12 mouse cellular contexts compared by ENCODE assay signal in the genomic region with DNA sequence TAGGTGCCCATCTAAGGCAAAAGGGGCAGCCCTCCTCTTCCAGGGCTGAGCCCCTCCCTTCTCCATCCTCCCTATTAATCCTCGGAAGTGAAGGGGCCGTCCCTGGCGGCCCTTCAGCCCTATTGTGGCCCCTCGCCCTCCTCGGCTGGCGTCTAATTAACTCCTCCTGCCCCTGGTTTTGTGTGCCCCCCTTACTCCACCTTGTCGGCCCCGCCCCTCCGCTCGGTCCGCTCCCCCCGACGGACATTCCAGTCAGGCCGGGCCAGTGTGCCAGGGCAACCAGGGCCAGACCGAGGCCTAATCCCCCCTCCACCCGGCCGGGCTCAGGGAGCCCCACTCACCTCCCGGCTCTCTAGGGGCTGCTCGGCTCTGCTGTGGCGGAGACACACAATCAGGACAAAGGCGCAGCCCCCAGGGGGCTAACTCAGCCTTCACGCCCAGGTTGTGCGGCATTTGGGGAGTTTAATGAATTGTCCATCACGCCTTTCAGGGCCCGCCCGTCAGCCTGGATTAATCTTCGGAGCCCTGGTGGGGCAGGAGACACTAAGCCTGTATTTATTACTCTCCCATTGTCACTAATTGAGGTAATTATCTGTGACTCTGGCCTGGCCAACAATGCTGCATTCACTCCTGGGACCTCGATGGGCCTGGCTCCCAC. TPM values are rescaled to one million over a fixed set of nuclear protein-coding genes. Genes with fewer than 3 reads are reported as not detected.
A peak's percentile ranks its signal among the peaks of the same experiment; 100 is the strongest.
DNase-seq lines count a peak whose midpoint lies in the region; ATAC-seq lines count a peak whose summit lies in the region.
"Had no signal": no experiment of that assay in that cellular context is flagged by ENCODE, and none has a peak within 500 bp of the region (broad histone marks: within the 10 kb centered on the region; RNA-seq: fewer than 3 reads in every experiment).

No protein-coding gene starts in this region.

- DNase-seq in left cerebral cortex, postnatal 4 days, result peak; percentile 39
- DNase-seq in left cerebral cortex, adult 8-10 months (ENCODE audit: low spot score in 2 of 2), result no peak
- peak; percentile 98 for DNase-seq in midbrain, embryonic 10.5 days (ENCODE audit: low spot score)
- DNase-seq in retina, postnatal 1 day, result peak; percentile 90
- DNase-seq in cerebellum, postnatal 14 days, result no peak
- no peak for DNase-seq in liver
- no peak for DNase-seq in cerebellum, adult 8-10 months
- DNase-seq: layer of hippocampus, postnatal 36 days had no signal

- H3K9me3 ChIP-seq in forebrain, embryonic 16.5 days (ENCODE audit: control insufficient read depth, low read length), result no peaks in the 10 kb centered on the region
- no peaks in the 10 kb centered on the region for H3K9me3 ChIP-seq in midbrain, embryonic 10.5 days (replicated peaks)

- H3K36me3 ChIP-seq in forebrain, embryonic 16.5 days (ENCODE audit: control insufficient read depth, insufficient read depth), result no peaks in the 10 kb centered on the region
- H3K36me3 ChIP-seq in midbrain, embryonic 10.5 days, result no peaks in the 10 kb centered on the region

- intact Hi-C loops in left cerebral cortex, postnatal 4 days (cut with DNase I), result loop anchor here (5.0 to 10.0 kb wide), 2 partner anchors 136 to 223 kb away; partner anchors contain the start of genes 4930415O20Rik, Ccnt1 and Ddx23

- no peak overlapping the region for H3K4me3 ChIP-seq in forebrain, embryonic 16.5 days (replicated peaks; ENCODE audit: low read length)
- H3K4me3 ChIP-seq in midbrain, embryonic 10.5 days, result peak overlapping the region; percentile 39
- H3K4me3 ChIP-seq: myocyte had no signal

- peaks cover 13% of the 10 kb centered on the region for H3K4me1 ChIP-seq in forebrain, embryonic 16.5 days (replicated peaks; ENCODE audit: control insufficient read depth, insufficient read depth, low read length)
- H3K4me1 ChIP-seq in midbrain, embryonic 10.5 days, result peaks cover 70% of the 10 kb centered on the region

- H3K4me2 ChIP-seq in forebrain, embryonic 16.5 days (ENCODE audit: low read length), result no peak overlapping the region
- H3K4me2 ChIP-seq: lung, embryonic 14.5 days had no signal

- WGBS in forebrain, embryonic 16.5 days, result under 1% methylated on average over 28 of the region's 28 CpGs
- WGBS in midbrain, embryonic 10.5 days, result 1% methylated on average over 28 of the region's 28 CpGs

- peaks cover 92% of the 10 kb centered on the region for H3K27me3 ChIP-seq in forebrain, embryonic 16.5 days (replicated peaks; ENCODE audit: control insufficient read depth, insufficient read depth, low read length)
- H3K27me3 ChIP-seq in midbrain, embryonic 10.5 days (ENCODE audit: low read depth, poor library complexity, severe bottlenecking), result peaks cover 100% of the 10 kb centered on the region

- H3K27ac ChIP-seq in forebrain, embryonic 16.5 days (ENCODE audit: low read length), result no peak overlapping the region
- peak overlapping the region; percentile 76 for H3K27ac ChIP-seq in midbrain, embryonic 10.5 days (replicated peaks)

- ATAC-seq in forebrain, embryonic 16.5 days, result peak; percentile 83

- no peak overlapping the region for H3K9ac ChIP-seq in forebrain, embryonic 16.5 days (replicated peaks; ENCODE audit: low read depth, low read length)
- H3K9ac ChIP-seq: lung, embryonic 14.5 days had no signal

RNA-seq across cellular contexts. Expression of gene Wnt1, which starts 8.3 kb away (rescaled TPM):
- not detected for total RNA-seq in left cerebral cortex, postnatal 4 days (2021)
- under 1 TPM in 1 of 4 experiments, not detected in 3; 0.26 TPM for total RNA-seq in left cerebral cortex, adult 8-10 months (2022)
- polyA plus RNA-seq in forebrain, embryonic 16.5 days (2015; fragmentation: Nextera tagmentation; extraction: Ambion mirVana), result 0.10 and 0.42 TPM in 2 replicates
- polyA plus RNA-seq in midbrain, embryonic 10.5 days (2016; fragmentation: Nextera tagmentation; extraction: Ambion mirVana), result 22.0 and 24.0 TPM in 2 replicates
- total RNA-seq: layer of hippocampus, postnatal 36 days had no signal
- polyA plus RNA-seq: intestine, embryonic 16.5 days; lung, embryonic 14.5 days had no signal

RNA-seq across cellular contexts. Expression of gene Ddn, which starts 11.3 kb away (rescaled TPM):
- total RNA-seq in left cerebral cortex, postnatal 4 days (2021), result 100 to 1,000 TPM; 113 to 118 TPM
- total RNA-seq in left cerebral cortex, adult 8-10 months (2022), result 100 to 1,000 TPM; 692 to 784 (median 734) TPM
- polyA plus RNA-seq in forebrain, embryonic 16.5 days (2015; fragmentation: Nextera tagmentation; extraction: Ambion mirVana), result 0.46 and 0.58 TPM in 2 replicates
- 0.54 and 0.82 TPM in 2 replicates for polyA plus RNA-seq in midbrain, embryonic 10.5 days (2016; fragmentation: Nextera tagmentation; extraction: Ambion mirVana)
- polyA plus RNA-seq: intestine, embryonic 16.5 days had no signal

RNA-seq across cellular contexts. Expression of gene Wnt10b, which starts 20.0 kb away (rescaled TPM):
- under 1 TPM; 0.36 to 0.40 TPM for total RNA-seq in left cerebral cortex, postnatal 4 days (2021)
- total RNA-seq in left cerebral cortex, adult 8-10 months (2022), result 1 to 10 TPM in 2 of 4 experiments, under 1 TPM in 2; 0.41 to 1.8 (median 1.1) TPM
- not detected in 2 replicates for polyA plus RNA-seq in forebrain, embryonic 16.5 days (2015; fragmentation: Nextera tagmentation; extraction: Ambion mirVana)
- polyA plus RNA-seq in midbrain, embryonic 10.5 days (2016; fragmentation: Nextera tagmentation; extraction: Ambion mirVana), result 0.14 and 0.24 TPM in 2 replicates
- polyA plus RNA-seq: lung, embryonic 14.5 days had no signal

RNA-seq across cellular contexts. Expression of gene Prkag1, which starts 33.4 kb away (rescaled TPM):
- 10 to 100 TPM; 35.0 to 38.1 TPM for total RNA-seq in left cerebral cortex, postnatal 4 days (2021)
- 10 to 100 TPM; 47.4 to 60.9 (median 53.2) TPM for total RNA-seq in left cerebral cortex, adult 8-10 months (2022)
- 79.5 and 89.2 TPM in 2 replicates for polyA plus RNA-seq in forebrain, embryonic 16.5 days (2015; fragmentation: Nextera tagmentation; extraction: Ambion mirVana)
- 90.4 and 94.9 TPM in 2 replicates for polyA plus RNA-seq in midbrain, embryonic 10.5 days (2016; fragmentation: Nextera tagmentation; extraction: Ambion mirVana)

RNA-seq across cellular contexts. Expression of gene Arf3, which starts 35.0 kb away (rescaled TPM):
- 100 to 1,000 TPM; 318 to 348 TPM for total RNA-seq in left cerebral cortex, postnatal 4 days (2021)
- total RNA-seq in left cerebral cortex, adult 8-10 months (2022), result 100 to 1,000 TPM; 721 to 844 (median 792) TPM
- 82.6 and 99.9 TPM in 2 replicates for polyA plus RNA-seq in forebrain, embryonic 16.5 days (2015; fragmentation: Nextera tagmentation; extraction: Ambion mirVana)
- 41.2 and 43.2 TPM in 2 replicates for polyA plus RNA-seq in midbrain, embryonic 10.5 days (2016; fragmentation: Nextera tagmentation; extraction: Ambion mirVana)

Comparison
In these comparisons a context has a peak if more than half of its experiments do, and no peak if none do; other contexts are left out.
1. DNase-seq: peak in left cerebral cortex, postnatal 4 days (single experiment), midbrain, embryonic 10.5 days (single experiment) and retina, postnatal 1 day (single experiment); none in left cerebral cortex, adult 8-10 months (0 of 2), cerebellum, postnatal 14 days (0 of 2), liver (single experiment) and cerebellum, adult 8-10 months (single experiment).
2. RNA of gene Ddn, which starts 11.3 kb away (total RNA-seq): 692 to 784 TPM in left cerebral cortex, adult 8-10 months; 113 to 118 TPM in left cerebral cortex, postnatal 4 days; every median in the first group is over 4 times any median in the second.